Mouse (Mus musculus): ENCODE results near the gene Lrrc38. TPM values are rescaled to one million over a fixed set of nuclear protein-coding genes. Genes with fewer than 3 reads are reported as not detected.

The Lrrc38 gene
- polyA plus RNA-seq, 1 experiment: not detected

DNA sequence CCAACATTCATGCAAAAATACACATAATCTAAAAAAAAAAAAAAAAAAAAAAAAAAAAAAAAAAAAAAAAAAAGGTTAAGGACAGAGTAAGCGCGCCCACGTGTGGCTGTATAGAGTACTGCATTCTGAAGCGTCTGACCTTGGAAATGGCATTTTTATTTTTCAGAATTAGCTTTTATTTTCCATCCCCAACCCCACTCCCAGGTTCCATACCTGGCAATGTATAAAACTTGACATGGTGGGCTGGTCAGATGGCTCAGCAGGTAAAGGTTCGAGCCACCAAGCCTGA lies 31.1 kb downstream of the Lrrc38 start:
- Histone ChIP-seq H3K4me3 (ENCODE audit: low read depth, low read length) (no peak overlapping the region), H3K27ac (ENCODE audit: insufficient read depth, low read depth, low read length) (no peak overlapping the region), H3K36me3 (ENCODE audit: control insufficient read depth, insufficient read depth, low read length) (no peaks in the 10 kb centered on the region), H3K27me3 (ENCODE audit: control insufficient read depth, insufficient read depth, low read length) (no peaks in the 10 kb centered on the region), H3K4me1 (ENCODE audit: control insufficient read depth, insufficient read depth, insufficient read length, low read length) (no peaks in the 10 kb centered on the region)
- TF ChIP-seq POLR2A (IDR thresholded peaks at IDR 0.05; ENCODE audit: low read depth, low read length) (no peak), CTCF (IDR thresholded peaks at IDR 0.05; ENCODE audit: extremely low read depth, insufficient read length, insufficient replicate concordance, low read depth, low read length) (no peak)
- WGBS: 2% methylated on average over 5 of the region's 5 CpGs

DNA sequence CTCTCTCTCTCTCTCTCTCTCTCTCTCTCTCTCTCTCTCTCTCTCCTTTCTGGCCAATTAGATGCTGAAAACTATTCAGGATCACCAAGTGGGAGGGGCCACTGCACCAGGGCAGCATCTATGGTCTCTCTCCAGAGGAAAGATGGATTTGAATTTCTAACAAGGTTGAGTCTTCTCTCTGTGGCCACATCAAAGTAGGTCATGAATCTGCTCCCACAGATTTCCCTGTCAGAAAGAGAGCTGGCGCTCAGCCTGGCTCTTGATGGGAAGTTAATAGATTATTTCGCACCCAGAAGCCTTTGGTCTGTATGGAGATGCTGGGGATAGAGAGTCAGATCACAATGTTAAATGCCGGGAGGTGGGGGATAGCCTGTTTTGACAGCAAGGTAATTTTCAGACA lies 32.6 kb downstream of the Lrrc38 start:
- 76% methylated on average over 3 of the region's 3 CpGs for WGBS
- H3K36me3 ChIP-seq (ENCODE audit: control insufficient read depth, insufficient read depth, low read length): no peaks in the 10 kb centered on the region

DNA sequence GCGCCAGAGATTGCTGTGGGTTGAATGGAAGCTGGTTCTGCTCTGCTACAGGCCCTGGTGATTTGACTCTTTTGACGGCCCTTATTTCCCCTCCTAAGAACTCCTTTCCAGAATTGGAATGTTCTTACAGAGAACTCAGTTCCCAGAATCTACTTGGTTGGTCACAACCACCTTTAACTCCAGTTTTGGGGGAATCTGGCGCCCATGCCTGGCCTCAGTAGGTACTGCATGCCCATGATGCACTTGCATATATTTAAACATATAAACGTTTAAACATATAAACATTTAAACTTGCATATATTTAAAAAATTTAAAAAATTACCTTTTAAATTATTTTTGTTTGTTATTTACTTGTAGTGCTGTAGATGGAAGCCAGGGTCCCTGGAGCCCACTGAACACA lies 34.1 kb downstream of the Lrrc38 start:
- H3K4me3 ChIP-seq (ENCODE audit: low read depth, low read length): no peak overlapping the region
- 50% methylated on average over 4 of the region's 4 CpGs for WGBS
- H3K27ac ChIP-seq (ENCODE audit: insufficient read depth, low read depth, low read length): no peak overlapping the region
- no peak for TF ChIP-seq CTCF (IDR thresholded peaks at IDR 0.05; ENCODE audit: extremely low read depth, insufficient read length, insufficient replicate concordance, low read depth, low read length)
- no peak for TF ChIP-seq POLR2A (IDR thresholded peaks at IDR 0.05; ENCODE audit: low read depth, low read length)
- no peaks in the 10 kb centered on the region for H3K4me1 ChIP-seq (ENCODE audit: control insufficient read depth, insufficient read depth, insufficient read length, low read length)
- no peaks in the 10 kb centered on the region for H3K36me3 ChIP-seq (ENCODE audit: control insufficient read depth, insufficient read depth, low read length)
- H3K27me3 ChIP-seq (ENCODE audit: control insufficient read depth, insufficient read depth, low read length): no peaks in the 10 kb centered on the region

More for the DNA sequence above, 32.6 kb downstream of the Lrrc38 start:
- Histone ChIP-seq H3K4me1 (ENCODE audit: control insufficient read depth, insufficient read depth, insufficient read length, low read length) (no peaks in the 10 kb centered on the region), H3K27ac (ENCODE audit: insufficient read depth, low read depth, low read length) (no peak overlapping the region), H3K27me3 (ENCODE audit: control insufficient read depth, insufficient read depth, low read length) (no peaks in the 10 kb centered on the region), H3K4me3 (ENCODE audit: low read depth, low read length) (no peak overlapping the region)
- TF ChIP-seq POLR2A (IDR thresholded peaks at IDR 0.05; ENCODE audit: low read depth, low read length) (no peak), CTCF (IDR thresholded peaks at IDR 0.05; ENCODE audit: extremely low read depth, insufficient read length, insufficient replicate concordance, low read depth, low read length) (no peak)

DNA sequence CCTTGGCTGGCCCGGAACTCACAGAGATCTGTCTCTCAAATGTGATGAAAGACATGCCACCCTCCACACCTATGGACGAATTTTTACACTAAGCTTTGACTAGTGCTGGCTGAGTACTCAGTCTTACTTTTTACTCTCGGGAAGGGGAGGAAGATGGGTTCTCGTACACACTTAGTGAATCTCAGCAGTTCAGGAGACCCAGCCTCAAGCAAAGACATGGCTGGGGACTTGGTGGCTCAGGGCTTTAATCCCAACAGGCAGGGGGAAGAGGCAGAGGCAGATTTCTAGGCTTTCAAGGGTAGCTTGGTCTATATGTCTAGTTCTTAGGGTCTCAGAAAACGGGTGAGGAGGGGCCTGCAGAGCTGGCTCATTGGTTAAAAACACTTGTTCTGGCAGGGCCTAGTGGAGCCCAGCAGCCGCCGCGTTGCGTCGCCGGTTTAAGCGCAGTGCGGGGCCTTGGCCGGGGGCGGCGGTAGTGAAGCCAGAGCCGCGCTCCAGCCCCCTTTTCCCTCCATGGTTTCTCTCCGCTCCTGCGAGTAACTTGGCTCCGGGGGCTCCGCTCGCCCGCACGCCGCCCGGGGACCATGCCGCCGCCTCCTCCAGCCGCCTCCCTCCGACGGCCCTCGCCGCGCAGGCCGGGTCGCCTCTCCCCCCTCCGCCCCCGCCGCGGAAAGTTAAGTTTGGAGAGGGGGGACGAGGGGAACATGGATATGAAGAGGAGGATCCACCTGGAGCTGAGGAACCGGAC lies 39.6 kb downstream of the Lrrc38 start:
- Histone ChIP-seq H3K27me3 (ENCODE audit: control insufficient read depth, insufficient read depth, low read length) (peaks cover 5% of the 10 kb centered on the region; the same call in 1 of the 2 replicates), H3K36me3 (ENCODE audit: control insufficient read depth, insufficient read depth, low read length) (no peaks in the 10 kb centered on the region), H3K4me3 (ENCODE audit: low read depth, low read length) (peak overlapping the region; percentile 40), H3K4me1 (ENCODE audit: control insufficient read depth, insufficient read depth, insufficient read length, low read length) (no peaks in the 10 kb centered on the region), H3K27ac (ENCODE audit: insufficient read depth, low read depth, low read length) (no peak overlapping the region)
- 11% methylated on average over 40 of the region's 43 CpGs for WGBS
- TF ChIP-seq CTCF (IDR thresholded peaks at IDR 0.05; ENCODE audit: extremely low read depth, insufficient read length, insufficient replicate concordance, low read depth, low read length): no peak
- no peak for TF ChIP-seq POLR2A (IDR thresholded peaks at IDR 0.05; ENCODE audit: low read depth, low read length)

DNA sequence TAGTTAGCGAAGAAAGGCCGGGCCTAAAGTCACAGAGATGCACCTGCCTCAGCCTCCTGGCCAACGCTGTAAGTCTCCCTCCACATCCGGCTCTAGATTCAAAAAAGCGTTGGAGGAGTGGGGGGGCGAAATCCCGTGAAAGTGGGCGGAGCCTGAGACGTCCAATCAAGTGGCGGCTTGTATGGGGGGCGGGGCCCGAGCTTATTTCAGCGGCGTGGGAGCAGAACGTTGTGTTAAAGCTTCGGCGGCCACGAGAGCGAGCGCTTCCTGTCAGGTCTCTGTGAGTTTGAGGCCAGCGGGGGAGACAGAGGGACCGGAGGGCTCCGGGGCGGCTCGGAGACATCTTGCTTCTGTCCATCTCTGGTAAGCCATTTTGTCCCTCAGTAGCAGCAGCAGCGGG lies 44.6 kb downstream of the Lrrc38 start, which contains the start of gene Pramel1:
Pramel1 (plus strand) TSS at position 248 of the 400 bp plus-strand sequence.
- TF ChIP-seq POLR2A (IDR thresholded peaks at IDR 0.05; ENCODE audit: low read depth, low read length): no peak
- TF ChIP-seq CTCF (IDR thresholded peaks at IDR 0.05; ENCODE audit: extremely low read depth, insufficient read length, insufficient replicate concordance, low read depth, low read length): no peak
- Histone ChIP-seq H3K36me3 (ENCODE audit: control insufficient read depth, insufficient read depth, low read length) (no peaks in the 10 kb centered on the region), H3K4me1 (ENCODE audit: control insufficient read depth, insufficient read depth, insufficient read length, low read length) (no peaks in the 10 kb centered on the region), H3K4me3 (ENCODE audit: low read depth, low read length) (no peak within 1 kb of the TSS), H3K27ac (ENCODE audit: insufficient read depth, low read depth, low read length) (no peak within 1 kb of the TSS), H3K27me3 (ENCODE audit: control insufficient read depth, insufficient read depth, low read length) (peaks cover 3% of the 10 kb centered on the region; the same call in 1 of the 2 replicates)
- WGBS: 78% methylated on average over 26 of the region's 26 CpGs

DNA sequence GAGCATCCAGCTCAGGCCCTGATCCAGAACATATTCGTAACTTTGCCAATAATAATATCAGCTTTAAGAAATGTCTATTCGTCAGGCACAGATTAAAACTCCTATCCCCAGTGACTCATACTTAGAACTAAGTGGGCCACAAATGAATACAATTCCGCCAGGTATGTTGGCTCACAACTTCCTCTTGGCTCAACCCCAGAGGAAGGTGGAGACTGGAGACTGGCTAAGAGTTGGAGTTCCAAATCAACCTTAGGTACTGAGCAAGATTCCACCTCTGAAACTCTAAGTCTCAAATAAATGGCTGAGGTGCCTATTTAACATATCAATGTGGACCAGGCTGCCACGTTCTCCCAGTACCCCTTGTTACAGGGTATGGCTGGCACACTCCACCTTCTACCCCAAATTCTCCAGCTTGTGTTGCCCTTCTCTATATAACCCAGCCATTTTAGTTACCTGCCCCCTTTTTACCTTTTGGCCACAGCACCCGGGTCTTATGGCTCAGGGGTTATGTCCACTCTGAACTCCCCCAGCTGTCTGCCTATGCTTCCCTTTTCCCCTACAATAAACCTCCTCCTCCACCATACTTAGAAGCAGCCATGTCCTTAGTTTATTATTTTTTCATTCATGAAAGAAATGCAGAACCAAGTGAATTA lies 62.1 kb downstream of the Lrrc38 start:
- Histone ChIP-seq H3K4me1 (ENCODE audit: control insufficient read depth, insufficient read depth, insufficient read length, low read length) (no peaks in the 10 kb centered on the region), H3K36me3 (ENCODE audit: control insufficient read depth, insufficient read depth, low read length) (peaks cover 8% of the 10 kb centered on the region), H3K27me3 (ENCODE audit: control insufficient read depth, insufficient read depth, low read length) (no peaks in the 10 kb centered on the region), H3K4me3 (ENCODE audit: low read depth, low read length) (peak overlapping the region; percentile 20; the same call in 1 of the 2 replicates), H3K27ac (ENCODE audit: insufficient read depth, low read depth, low read length) (no peak overlapping the region; the same call in 1 of the 2 replicates)
- WGBS: 46% methylated on average over 5 of the region's 5 CpGs
- TF ChIP-seq CTCF (IDR thresholded peaks at IDR 0.05; ENCODE audit: extremely low read depth, insufficient read length, insufficient replicate concordance, low read depth, low read length): no peak
- TF ChIP-seq POLR2A (IDR thresholded peaks at IDR 0.05; ENCODE audit: low read depth, low read length): no peak
